Mouse (Mus musculus): Measurements from ENCODE around the gene Tet3.

GRCm38 (mm10) chr6:83312514-83312913, 146.4 kb downstream of the Tet3 start:
- no peak for TF ChIP-seq CTCF (IDR thresholded peaks at IDR 0.05; ENCODE audit: extremely low read depth, insufficient read length, insufficient replicate concordance, low read depth, low read length)
- no peak for TF ChIP-seq POLR2A (IDR thresholded peaks at IDR 0.05; ENCODE audit: low read depth, low read length)
